Comparison of ENCODE assay signal across 15 mouse cellular contexts in genomic region chr10:61312754-61313153, GRCm38 (mm10). TPM values are rescaled to one million over a fixed set of nuclear protein-coding genes. Genes with fewer than 3 reads are reported as not detected.
DNase-seq lines count a peak whose midpoint lies in the region; ATAC-seq and TF ChIP-seq lines count a peak whose summit lies in the region.
"Had no signal": no experiment of that assay in that cellular context is flagged by ENCODE, and none has a peak within 500 bp of the region (broad histone marks: within the 10 kb centered on the region; RNA-seq: fewer than 3 reads in every experiment).

No protein-coding gene starts in this region.

- intact Hi-C loops in heart, adult 2 months (cut with DNase I): loop anchor here (5.0 kb wide), 1 partner anchor 40 kb away; the partner anchor contains the start of gene Adamts14

- H3K27ac ChIP-seq in heart, embryonic 11.5 days (ENCODE audit: low read depth, low read length): peak overlapping the region; percentile 84
- H3K27ac ChIP-seq in heart, adult 2 months: no peak overlapping the region
- H3K27ac ChIP-seq in kidney, embryonic 14.5 days (ENCODE audit: low read depth, low read length): no peak overlapping the region
- H3K27ac ChIP-seq in hindbrain, embryonic 12.5 days: no peak overlapping the region
- H3K27ac ChIP-seq: lung, embryonic 15.5 days; stomach, embryonic 15.5 days had no signal

- no peak for TF ChIP-seq CTCF in heart, adult 2 months (IDR thresholded peaks at IDR 0.05)
- no peak for TF ChIP-seq CTCF in C2C12 (IDR thresholded peaks at IDR 0.05; ENCODE audit: control insufficient read depth, insufficient read depth, insufficient read length)

- H3K36me3 ChIP-seq in heart, embryonic 11.5 days (ENCODE audit: control insufficient read depth, insufficient read depth, low read length): no peaks in the 10 kb centered on the region
- H3K36me3 ChIP-seq in heart, adult 2 months (ENCODE audit: control insufficient read depth, insufficient read depth, low read length): no peaks in the 10 kb centered on the region
- H3K36me3 ChIP-seq in C2C12 (ENCODE audit: control insufficient read depth, insufficient read depth): no peaks in the 10 kb centered on the region
- no peaks in the 10 kb centered on the region for H3K36me3 ChIP-seq in kidney, embryonic 14.5 days (ENCODE audit: control insufficient read depth, insufficient read depth, low read length)
- H3K36me3 ChIP-seq in hindbrain, embryonic 12.5 days: no peaks in the 10 kb centered on the region
- H3K36me3 ChIP-seq: lung, embryonic 15.5 days; stomach, embryonic 15.5 days had no signal

- no peaks in the 10 kb centered on the region for H3K9me3 ChIP-seq in heart, embryonic 11.5 days (replicated peaks; ENCODE audit: control insufficient read depth, low read length)
- no peaks in the 10 kb centered on the region for H3K9me3 ChIP-seq in kidney, embryonic 14.5 days (ENCODE audit: control insufficient read depth, low read length)
- no peaks in the 10 kb centered on the region for H3K9me3 ChIP-seq in hindbrain, embryonic 12.5 days (replicated peaks)
- H3K9me3 ChIP-seq: lung, embryonic 15.5 days; stomach, embryonic 15.5 days had no signal

- H3K79me2 ChIP-seq in heart, adult 2 months (replicated peaks; ENCODE audit: control insufficient read depth, insufficient read depth, low read length): no peaks in the 10 kb centered on the region
- H3K79me2 ChIP-seq in C2C12 (ENCODE audit: control insufficient read depth, insufficient read depth): no peaks in the 10 kb centered on the region

- ATAC-seq in heart, embryonic 11.5 days (replicated peaks; ENCODE audit: insufficient number of reproducible peaks, low FRiP score, low TSS enrichment): no peak
- peak; percentile 34; the same call in 1 of the 2 replicates for ATAC-seq in kidney, embryonic 14.5 days (ENCODE audit: low FRiP score, low TSS enrichment)
- no peak for ATAC-seq in hindbrain, embryonic 12.5 days (ENCODE audit: low FRiP score)
- ATAC-seq: forebrain, embryonic 14.5 days; Patski had no signal

- H3K79me3 ChIP-seq in C2C12 (ENCODE audit: low read depth): no peaks in the 10 kb centered on the region

- H3K4me1 ChIP-seq in heart, embryonic 11.5 days (ENCODE audit: control insufficient read depth, insufficient read depth, low read length): peaks cover 15% of the 10 kb centered on the region
- peaks cover 3% of the 10 kb centered on the region; the same call in 1 of the 2 replicates for H3K4me1 ChIP-seq in heart, adult 2 months (ENCODE audit: control insufficient read depth, insufficient read depth, low read length)
- H3K4me1 ChIP-seq in kidney, embryonic 14.5 days (ENCODE audit: control insufficient read depth, insufficient read depth, low read length): peaks cover 24% of the 10 kb centered on the region
- 0 out of 2 replicates have a peak, but pooled peaks cover 5% of the 10 kb centered on the region for H3K4me1 ChIP-seq in hindbrain, embryonic 12.5 days

- TF ChIP-seq POLR2A in heart, adult 2 months (IDR thresholded peaks at IDR 0.05; ENCODE audit: insufficient read depth, low read depth, low read length): no peak

- no peak for DNase-seq in heart, adult 2 months
- peak; percentile 35 for DNase-seq in liver
- DNase-seq in right cerebral cortex, postnatal 10 days (ENCODE audit: low spot score in 2 of 2): no peak
- DNase-seq in adrenal gland, adult 2 months: no peak

- H3K4me3 ChIP-seq in heart, embryonic 11.5 days (ENCODE audit: low read depth, low read length): no peak overlapping the region
- H3K4me3 ChIP-seq in heart, adult 2 months: no peak overlapping the region
- no peak overlapping the region for H3K4me3 ChIP-seq in C2C12 (ENCODE audit: insufficient read depth, poor library complexity, severe bottlenecking)
- H3K4me3 ChIP-seq in kidney, embryonic 14.5 days (ENCODE audit: low read length): no peak overlapping the region
- H3K4me3 ChIP-seq in hindbrain, embryonic 12.5 days: no peak overlapping the region
- H3K4me3 ChIP-seq: lung, embryonic 15.5 days; stomach, embryonic 15.5 days had no signal

- 56% methylated on average over 7 of the region's 7 CpGs for whole genome bisulfite sequencing in heart, embryonic 11.5 days (ENCODE audit: insufficient replicate concordance)
- 57% methylated on average over 7 of the region's 7 CpGs for WGBS in heart, adult 2 months
- WGBS in kidney, embryonic 14.5 days: 11% methylated on average over 7 of the region's 7 CpGs
- 59% methylated on average over 7 of the region's 7 CpGs for WGBS in hindbrain, embryonic 12.5 days

- H3ac ChIP-seq in C2C12 (ENCODE audit: control insufficient read depth, insufficient read length, low read depth): no peak overlapping the region

- no peak overlapping the region for H3K4me2 ChIP-seq in heart, embryonic 11.5 days
- H3K4me2 ChIP-seq in kidney, embryonic 14.5 days (replicated peaks; ENCODE audit: low read depth, low read length): no peak overlapping the region
- no peak overlapping the region for H3K4me2 ChIP-seq in hindbrain, embryonic 12.5 days (replicated peaks)
- H3K4me2 ChIP-seq: lung, embryonic 15.5 days; stomach, embryonic 15.5 days had no signal

- H3K27me3 ChIP-seq in heart, embryonic 11.5 days (ENCODE audit: control insufficient read depth, insufficient read depth, low read length): no peaks in the 10 kb centered on the region
- no peaks in the 10 kb centered on the region for H3K27me3 ChIP-seq in heart, adult 2 months (ENCODE audit: control insufficient read depth, insufficient read depth, low read length)
- no peaks in the 10 kb centered on the region for H3K27me3 ChIP-seq in C2C12 (ENCODE audit: control insufficient read depth, insufficient read depth, insufficient read length)
- H3K27me3 ChIP-seq in kidney, embryonic 14.5 days (ENCODE audit: control insufficient read depth, insufficient read depth, low read length): no peaks in the 10 kb centered on the region
- no peaks in the 10 kb centered on the region for H3K27me3 ChIP-seq in hindbrain, embryonic 12.5 days
- H3K27me3 ChIP-seq: lung, embryonic 15.5 days; Patski; stomach, embryonic 15.5 days had no signal

- TF ChIP-seq EP300 in heart, adult 2 months (IDR thresholded peaks at IDR 0.05; ENCODE audit: insufficient read depth, low read depth, low read length): no peak

- H3K9ac ChIP-seq in heart, embryonic 11.5 days (ENCODE audit: low read depth, low read length): no peak overlapping the region
- H3K9ac ChIP-seq in heart, adult 2 months (ENCODE audit: low read depth, low read length): no peak overlapping the region
- no peak overlapping the region for H3K9ac ChIP-seq in kidney, embryonic 14.5 days (ENCODE audit: low read depth, low read length)
- H3K9ac ChIP-seq in hindbrain, embryonic 12.5 days: no peak overlapping the region
- H3K9ac ChIP-seq: lung, embryonic 15.5 days; stomach, embryonic 15.5 days had no signal

TF ChIP-seq in C2C12, 6 proteins besides CTCF, POLR2A, EP300 and RAD21:
- TF ChIP-seq CEBPB (IDR thresholded peaks at IDR 0.05; ENCODE audit: low read depth) (peak; percentile 40), MAX (IDR thresholded peaks at IDR 0.05) (no peak), FOSL1 (IDR thresholded peaks at IDR 0.05; ENCODE audit: insufficient read depth, low read length, poor library complexity, severe bottlenecking) (no peak)

RNA-seq across cellular contexts. Expression of gene Prf1, which starts 15.1 kb away (rescaled TPM):
- polyA plus RNA-seq in heart, embryonic 11.5 days (2014; fragmentation: Nextera tagmentation; extraction: Ambion mirVana): 0.10 TPM in 1 of 2 replicates, not detected in the other
- under 1 TPM; 0.23 to 0.32 TPM for total RNA-seq in heart, adult 2 months (2021)
- 0.12 and 1.3 TPM in 2 replicates for polyA plus RNA-seq in heart, adult 2 months (2012; rRNA removed)
- not detected for polyA plus RNA-seq in C2C12 (2012; fragmentation: generic; extraction: Trizol)
- not detected in 2 replicates for polyA plus RNA-seq in kidney, embryonic 14.5 days (2014; fragmentation: Nextera tagmentation; extraction: Ambion mirVana)
- polyA plus RNA-seq in hindbrain, embryonic 12.5 days (2016; fragmentation: Nextera tagmentation; extraction: Ambion mirVana): not detected in 2 replicates
- total RNA-seq in adrenal gland, adult 2 months (2021): under 1 TPM; 0.17 to 0.24 TPM
- 0.39 and 0.48 TPM in 2 replicates for polyA plus RNA-seq in adrenal gland, adult 2 months (2012; rRNA removed)
- total RNA-seq: layer of hippocampus, adult 8-10 months had no signal
- polyA plus RNA-seq: brain, embryonic 14.5 days; cortical plate, adult 2 months; forebrain, embryonic 14.5 days; lung, embryonic 15.5 days; Patski had no signal

RNA-seq across cellular contexts. Expression of gene Adamts14, which starts 39.5 kb away (rescaled TPM):
- 0.59 and 0.64 TPM in 2 replicates for polyA plus RNA-seq in heart, embryonic 11.5 days (2014; fragmentation: Nextera tagmentation; extraction: Ambion mirVana)
- 1 to 10 TPM in 1 of 2 experiments, under 1 TPM in 1; 0.91 to 1.6 TPM for total RNA-seq in heart, adult 2 months (2021)
- 1.2 and 1.3 TPM in 2 replicates for polyA plus RNA-seq in heart, adult 2 months (2012; rRNA removed)
- polyA plus RNA-seq in C2C12 (2012; fragmentation: generic; extraction: Trizol): 7.0 TPM
- polyA plus RNA-seq in kidney, embryonic 14.5 days (2014; fragmentation: Nextera tagmentation; extraction: Ambion mirVana): 1.3 and 1.4 TPM in 2 replicates
- 0.72 and 0.85 TPM in 2 replicates for polyA plus RNA-seq in hindbrain, embryonic 12.5 days (2016; fragmentation: Nextera tagmentation; extraction: Ambion mirVana)
- 1 to 10 TPM; 2.1 TPM for total RNA-seq in adrenal gland, adult 2 months (2021)
- 2.9 and 3.2 TPM in 2 replicates for polyA plus RNA-seq in adrenal gland, adult 2 months (2012; rRNA removed)
